Mouse (Mus musculus): ENCODE measurements around the gene Ift80. TPM values are rescaled to one million over a fixed set of nuclear protein-coding genes. Genes with fewer than 3 reads are reported as not detected.

Ift80 gene
- polyA plus RNA-seq, 1 experiment from 2014 or later = 18.7 TPM

GRCm38 (mm10) chr3:68897154-68897553 is 107.2 kb downstream of the Ift80 start:
- no peaks in the 10 kb centered on the region for H3K9me3 ChIP-seq
- no peak overlapping the region for H3K27ac ChIP-seq
- H3K36me3 ChIP-seq (replicated peaks) = peaks cover 3% of the 10 kb centered on the region; the same call in 1 of the 2 replicates
- WGBS = 88% methylated on average over 5 of the region's 5 CpGs
- H3K4me3 ChIP-seq (replicated peaks) = no peak overlapping the region
- H3K4me2 ChIP-seq = no peak overlapping the region
- no peak for ATAC-seq (ENCODE audit: low FRiP score)
- no peak overlapping the region for H3K9ac ChIP-seq
- H3K4me1 ChIP-seq = no peaks in the 10 kb centered on the region
- no peaks in the 10 kb centered on the region for H3K27me3 ChIP-seq

- Histone ChIP-seq H3K36me3 (replicated peaks) (peaks cover 3% of the 10 kb centered on the region; the same call in 1 of the 2 replicates), H3K9ac (no peak overlapping the region), H3K4me1 (no peaks in the 10 kb centered on the region), H3K4me3 (replicated peaks) (no peak overlapping the region), H3K4me2 (no peak overlapping the region), H3K27me3 (no peaks in the 10 kb centered on the region), H3K9me3 (no peaks in the 10 kb centered on the region), H3K27ac (no peak overlapping the region)
- no peak for ATAC-seq (ENCODE audit: low FRiP score)
- WGBS = 65% methylated on average over 4 of the region's 4 CpGs
Observed at GRCm38 (mm10) chr3:68895426-68895825, 108.9 kb downstream of the Ift80 start.

- no peak overlapping the region for H3K4me2 ChIP-seq
- H3K9ac ChIP-seq = no peak overlapping the region
- ATAC-seq (ENCODE audit: low FRiP score) = no peak
- 91% methylated on average over 5 of the region's 5 CpGs for WGBS
- H3K4me1 ChIP-seq = no peaks in the 10 kb centered on the region
- no peak overlapping the region for H3K4me3 ChIP-seq (replicated peaks)
- no peaks in the 10 kb centered on the region for H3K36me3 ChIP-seq (replicated peaks)
- H3K9me3 ChIP-seq = no peaks in the 10 kb centered on the region
- H3K27ac ChIP-seq = no peak overlapping the region
- H3K27me3 ChIP-seq = no peaks in the 10 kb centered on the region
Observed at GRCm38 (mm10) chr3:68886845-68887244, 117.5 kb downstream of the Ift80 start.

GRCm38 (mm10) chr3:68874079-68874478 is 130.3 kb downstream of the Ift80 start:
- H3K36me3 ChIP-seq (replicated peaks) = no peaks in the 10 kb centered on the region
- no peak overlapping the region for H3K9ac ChIP-seq
- WGBS = 96% methylated on average over 2 of the region's 2 CpGs
- peaks cover 18% of the 10 kb centered on the region for H3K27me3 ChIP-seq
- no peak for ATAC-seq (ENCODE audit: low FRiP score)
- no peak overlapping the region for H3K4me2 ChIP-seq
- H3K4me1 ChIP-seq = peaks cover 14% of the 10 kb centered on the region
- no peak overlapping the region for H3K27ac ChIP-seq
- no peaks in the 10 kb centered on the region for H3K9me3 ChIP-seq
- no peak overlapping the region for H3K4me3 ChIP-seq (replicated peaks)

- ATAC-seq (ENCODE audit: low FRiP score) = no peak
- H3K27ac ChIP-seq = no peak overlapping the region
- 0 out of 2 replicates have a peak overlapping the region, but pooled peaks have one; percentile 45 for H3K9ac ChIP-seq
Observed at GRCm38 (mm10) chr3:68870568-68870950, 133.8 kb downstream of the Ift80 start.

GRCm38 (mm10) chr3:68869691-68870567 is 134.4 kb downstream of the Ift80 start:
- H3K27ac ChIP-seq = 0 out of 2 replicates have a peak overlapping the region, but pooled peaks have one; percentile 53
- under 1% methylated on average over 95 of the region's 96 CpGs for WGBS

More at GRCm38 (mm10) chr3:68870568-68870950, 133.8 kb downstream of the Ift80 start:
- Histone ChIP-seq H3K4me3 (replicated peaks) (peak overlapping the region; percentile 74), H3K4me2 (peak overlapping the region; percentile 100), H3K4me1 (peaks cover 19% of the 10 kb centered on the region), H3K9me3 (no peaks in the 10 kb centered on the region), H3K27me3 (peaks cover 38% of the 10 kb centered on the region), H3K36me3 (replicated peaks) (no peaks in the 10 kb centered on the region)
- WGBS = 4% methylated on average over 15 of the region's 15 CpGs

GRCm38 (mm10) chr3:68869211-68869690 is 135.1 kb downstream of the Ift80 start, which contains the start of gene 1110032F04Rik:
Gene 1110032F04Rik (plus strand): TSS chr3:68869586.
- ATAC-seq (ENCODE audit: low FRiP score) = peak; percentile 83
- H3K4me2 ChIP-seq = peak within 1 kb of the TSS; percentile 100
- H3K9me3 ChIP-seq = no peaks in the 10 kb centered on the region
- peaks cover 38% of the 10 kb centered on the region for H3K27me3 ChIP-seq
- H3K27ac ChIP-seq = 0 out of 2 replicates have a peak within 1 kb of the TSS, but pooled peaks have one; percentile 53
- no peaks in the 10 kb centered on the region for H3K36me3 ChIP-seq (replicated peaks)
- peaks cover 19% of the 10 kb centered on the region for H3K4me1 ChIP-seq
- H3K9ac ChIP-seq = peak within 1 kb of the TSS; percentile 75
- WGBS = under 1% methylated on average over 62 of the region's 62 CpGs
- H3K4me3 ChIP-seq (replicated peaks) = peak within 1 kb of the TSS; percentile 74

More at GRCm38 (mm10) chr3:68869691-68870567, 134.4 kb downstream of the Ift80 start:
- Histone ChIP-seq H3K36me3 (replicated peaks) (no peaks in the 10 kb centered on the region), H3K4me1 (peaks cover 19% of the 10 kb centered on the region), H3K4me3 (replicated peaks) (peak overlapping the region; percentile 74), H3K27me3 (peaks cover 38% of the 10 kb centered on the region), H3K9ac (peak overlapping the region; percentile 75), H3K4me2 (peak overlapping the region; percentile 100), H3K9me3 (no peaks in the 10 kb centered on the region)
- ATAC-seq (ENCODE audit: low FRiP score) = peak; percentile 84

GRCm38 (mm10) chr3:68852414-68852813 is 152.0 kb downstream of the Ift80 start:
- Histone ChIP-seq H3K4me2 (no peak overlapping the region), H3K4me3 (replicated peaks) (no peak overlapping the region), H3K9ac (no peak overlapping the region), H3K27ac (no peak overlapping the region), H3K4me1 (no peaks in the 10 kb centered on the region), H3K9me3 (no peaks in the 10 kb centered on the region), H3K27me3 (no peaks in the 10 kb centered on the region), H3K36me3 (replicated peaks) (no peaks in the 10 kb centered on the region)
- ATAC-seq (ENCODE audit: low FRiP score) = no peak
- 78% methylated on average over 1 of the region's 1 CpGs for WGBS

- no peaks in the 10 kb centered on the region for H3K36me3 ChIP-seq (replicated peaks)
- H3K9me3 ChIP-seq = no peaks in the 10 kb centered on the region
- no peak overlapping the region for H3K4me2 ChIP-seq
- no peaks in the 10 kb centered on the region for H3K27me3 ChIP-seq
- H3K4me3 ChIP-seq (replicated peaks) = no peak overlapping the region
- no peak for ATAC-seq (ENCODE audit: low FRiP score)
- H3K27ac ChIP-seq = no peak overlapping the region
- H3K9ac ChIP-seq = no peak overlapping the region
- no peaks in the 10 kb centered on the region for H3K4me1 ChIP-seq
- 64% methylated on average over 3 of the region's 3 CpGs for WGBS
Observed at GRCm38 (mm10) chr3:68848323-68848722, 156.0 kb downstream of the Ift80 start.

- Histone ChIP-seq H3K4me3 (replicated peaks) (no peak overlapping the region), H3K4me2 (no peak overlapping the region), H3K9ac (no peak overlapping the region), H3K4me1 (no peaks in the 10 kb centered on the region), H3K27ac (no peak overlapping the region), H3K27me3 (no peaks in the 10 kb centered on the region), H3K9me3 (no peaks in the 10 kb centered on the region), H3K36me3 (replicated peaks) (no peaks in the 10 kb centered on the region)
- 94% methylated on average over 4 of the region's 4 CpGs for WGBS
- no peak for ATAC-seq (ENCODE audit: low FRiP score)
Observed at GRCm38 (mm10) chr3:68844025-68844424, 160.3 kb downstream of the Ift80 start.
